Mouse (Mus musculus) MEL (cell line): Measurements from ENCODE around the gene Tceal3. TPM values are rescaled to one million over a fixed set of nuclear protein-coding genes. Genes with fewer than 3 reads are reported as not detected.

ENCODE experiments used
- DNase-seq: peaks from one replicate; pipeline ENCODE4 v3.0.0; 2011; ENCODE audit warnings: low read depth, low spot score
- H3K27ac ChIP-seq: 2 replicates; pipeline ENCODE4 v1.5.1; 2012; ENCODE audit warnings: low read depth, mild to moderate bottlenecking, control low read depth, low read length, moderate library complexity; ENCODE audit not compliant: control insufficient read depth
- H3K27me3 ChIP-seq, 2 experiments: fragments of 150-350 bp in 1 of 2; sonication (generic) in 1 of 2; 2 replicates each; pipeline ENCODE4 v1.6.1; 2012; ENCODE audit warnings: low read length in 2 of 2, mild to moderate bottlenecking in 2 of 2, improper control_type of control experiment in 1 of 2, moderate library complexity in 1 of 2; ENCODE audit not compliant: insufficient read depth in 2 of 2, control insufficient read depth in 1 of 2
- H3K36me3 ChIP-seq, 2 experiments: 2 replicates each; pipeline ENCODE4 v1.6.1; 2012 to 2014; ENCODE audit warnings: low read length in 2 of 2, improper control_type of control experiment in 1 of 2, inconsistent platforms in 1 of 2, mild to moderate bottlenecking in 1 of 2; ENCODE audit not compliant: insufficient read depth in 2 of 2, control insufficient read depth in 1 of 2
- H3K4me1 ChIP-seq, 2 experiments: fragments of 150-350 bp in 1 of 2; sonication (generic) in 1 of 2; 2 replicates each; pipeline ENCODE4 v1.6.1; 2012; ENCODE audit warnings: low read length in 2 of 2, improper control_type of control experiment in 1 of 2, mild to moderate bottlenecking in 1 of 2; ENCODE audit not compliant: insufficient read depth in 2 of 2, control insufficient read depth in 1 of 2
- H3K4me3 ChIP-seq, 2 experiments: fragments of 150-350 bp in 1 of 2; sonication (generic) in 1 of 2; 2 replicates each; pipeline ENCODE4 v1.5.1; 2012; ENCODE audit warnings: low read depth in 2 of 2, low read length in 2 of 2, mild to moderate bottlenecking in 2 of 2, moderate library complexity in 2 of 2, control low read depth in 1 of 2, improper control_type of control experiment in 1 of 2; ENCODE audit not compliant: control insufficient read depth in 1 of 2, insufficient read depth in 1 of 2
- H3K79me2 ChIP-seq: 2 replicates; pipeline ENCODE4 v1.6.1; 2012; ENCODE audit warnings: mild to moderate bottlenecking, low read length, moderate library complexity; ENCODE audit not compliant: control insufficient read depth, poor library complexity, insufficient read depth
- H3K9ac ChIP-seq: 2 replicates; pipeline ENCODE4 v1.6.1; 2012; ENCODE audit warnings: low read depth, mild to moderate bottlenecking, control low read depth, low read length, moderate library complexity; ENCODE audit not compliant: control insufficient read depth, poor library complexity, severe bottlenecking
- H3K9me3 ChIP-seq: fragments of 150-350 bp; sonication (generic); replicated peaks from 2 replicates; pipeline ENCODE4 v1.6.1; 2012; ENCODE audit warnings: mild to moderate bottlenecking, low read length, improper control_type of control experiment, moderate library complexity; ENCODE audit not compliant: insufficient read depth
- CHD1 ChIP-seq: IDR thresholded peaks from 2 replicates; pipeline ENCODE4 v1.6.1; 2012; ENCODE audit warnings: low read depth, mild to moderate bottlenecking, inconsistent platforms, low read length, improper control_type of control experiment
- CHD2 ChIP-seq: IDR thresholded peaks from 2 replicates; pipeline ENCODE4 v1.6.1; 2011; ENCODE audit warnings: low read length, improper control_type of control experiment
- CTCF ChIP-seq, 3 experiments: IDR thresholded peaks in 2 of 3; conservative IDR thresholded peaks in 1 of 3; 2 replicates each; pipeline ENCODE4 v1.5.1; 2011 to 2012; ENCODE audit warnings: low read length in 3 of 3, low read depth in 2 of 3, mild to moderate bottlenecking in 2 of 3, improper control_type of control experiment in 1 of 3, inconsistent platforms in 1 of 3, mixed read lengths in 1 of 3, moderate library complexity in 1 of 3; ENCODE audit not compliant: control insufficient read depth in 1 of 3, insufficient read depth in 1 of 3, poor library complexity in 1 of 3, severe bottlenecking in 1 of 3
- ELF1 ChIP-seq: IDR thresholded peaks from 2 replicates; pipeline ENCODE4 v1.6.1; 2014; ENCODE audit warnings: low read depth, mild to moderate bottlenecking, inconsistent platforms, low read length, improper control_type of control experiment, moderate library complexity
- ETS1 ChIP-seq: IDR thresholded peaks from 2 replicates; pipeline ENCODE4 v1.6.1; 2012; ENCODE audit warnings: low read depth, mild to moderate bottlenecking, inconsistent platforms, low read length, improper control_type of control experiment, moderate library complexity
- MAFK ChIP-seq: IDR thresholded peaks from 2 replicates; pipeline ENCODE4 v1.6.1; 2011; ENCODE audit warnings: low read depth, mild to moderate bottlenecking, low read length, improper control_type of control experiment, borderline replicate concordance
- MYB ChIP-seq: IDR thresholded peaks from 2 replicates; pipeline ENCODE4 v1.6.1; 2011; ENCODE audit warnings: mild to moderate bottlenecking, low read depth, low read length, improper control_type of control experiment
- NELFE ChIP-seq: IDR thresholded peaks from 2 replicates; pipeline ENCODE4 v1.6.1; 2011; ENCODE audit warnings: low read depth, low read length, improper control_type of control experiment
- NRF1 ChIP-seq: IDR thresholded peaks from 2 replicates; pipeline ENCODE4 v1.6.1; 2014; ENCODE audit warnings: low read depth, mild to moderate bottlenecking, inconsistent platforms, low read length, improper control_type of control experiment, moderate library complexity; ENCODE audit not compliant: poor library complexity, insufficient read depth, severe bottlenecking
- POLR2AphosphoS5 ChIP-seq: IDR thresholded peaks from 2 replicates; pipeline ENCODE4 v1.6.1; 2012; ENCODE audit warnings: low read depth, borderline replicate concordance, mild to moderate bottlenecking, inconsistent platforms, low read length, moderate library complexity, mixed read lengths
- RAD21 ChIP-seq: IDR thresholded peaks from 2 replicates; pipeline ENCODE4 v1.6.1; 2011; ENCODE audit warnings: mild to moderate bottlenecking, low read depth, low read length, improper control_type of control experiment
- SMC3 ChIP-seq: IDR thresholded peaks from 2 replicates; pipeline ENCODE4 v1.6.1; 2011; ENCODE audit warnings: low read depth, low read length, improper control_type of control experiment
- TAL1 ChIP-seq: IDR thresholded peaks from 2 replicates; pipeline ENCODE4 v1.6.1; 2012; ENCODE audit warnings: mild to moderate bottlenecking, inconsistent platforms, low read length, moderate library complexity, mixed read lengths
- TBP ChIP-seq: IDR thresholded peaks from 2 replicates; pipeline ENCODE4 v1.8.0; 2011; ENCODE audit warnings: low read depth, low read length, improper control_type of control experiment
- UBTF ChIP-seq: IDR thresholded peaks from 2 replicates; pipeline ENCODE4 v1.6.1; 2012; ENCODE audit warnings: low read depth, mild to moderate bottlenecking, inconsistent platforms, low read length, improper control_type of control experiment, moderate library complexity, borderline replicate concordance; ENCODE audit not compliant: insufficient read depth
- ZC3H11A ChIP-seq: IDR thresholded peaks from 2 replicates; pipeline ENCODE4 v1.6.1; 2012; ENCODE audit warnings: low read depth, mild to moderate bottlenecking, inconsistent platforms, low read length, improper control_type of control experiment
- ZMIZ1 ChIP-seq: IDR thresholded peaks from 2 replicates; pipeline ENCODE4 v1.6.1; 2012; ENCODE audit warnings: low read depth, mild to moderate bottlenecking, inconsistent platforms, low read length, improper control_type of control experiment, moderate library complexity
- polyA plus RNA-seq, 2 experiments: library from polyadenylated mRNA; stranded (reverse) in 1 of 2; unstranded in 1 of 2; fragments of >175 nt in 1 of 2; fragments of >200 nt in 1 of 2; gene quantifications; 2 replicates each; pipeline versions ENCODE4 v1.2.1 to v1.2.4; 2012; ENCODE audit warnings: low replicate concordance in 2 of 2, low read depth in 1 of 2; ENCODE audit not compliant: insufficient read length in 2 of 2, insufficient read depth in 1 of 2, missing spikeins in 1 of 2
- total RNA-seq: library from RNA; depleted of rRNA; stranded (reverse); fragments of 300-350 nt; gene quantifications from 2 replicates; pipeline ENCODE4 v1.2.3, GENCODE M21; 2012

Tceal3 gene
- total and polyA plus RNA-seq, 3 experiments, result not detected

DNA sequence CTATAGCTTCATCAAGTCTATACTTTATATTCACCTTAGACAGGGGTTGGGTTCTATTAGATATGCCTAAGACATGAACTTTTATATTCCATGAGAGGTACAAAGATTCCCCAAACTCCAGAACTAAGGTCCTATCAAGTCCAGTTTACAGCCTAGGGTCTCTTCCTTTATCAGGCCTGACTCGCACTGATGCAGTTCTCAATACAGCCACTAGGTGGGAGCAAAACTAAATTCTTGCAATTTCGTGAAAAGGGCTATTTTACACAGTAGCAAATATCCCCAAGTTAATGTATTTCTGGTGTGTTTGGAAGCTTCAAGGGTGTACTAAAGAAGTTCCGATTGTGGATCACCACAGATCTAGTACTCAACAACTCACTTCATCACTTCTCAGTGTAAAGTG is 8.8 kb downstream of the Tceal3 start:
- Histone ChIP-seq H3K27ac (no peak overlapping the region), H3K4me1 (peaks cover 0 to under 1% of the 10 kb centered on the region in 2 experiments; a peak in 1 of 4 replicates), H3K36me3 (no peaks in the 10 kb centered on the region; a peak in 1 of 4 replicates), H3K9ac (no peak overlapping the region), H3K9me3 (no peaks in the 10 kb centered on the region), H3K4me3 (no peak overlapping the region), H3K79me2 (no peaks in the 10 kb centered on the region), H3K27me3 (no peaks in the 10 kb centered on the region)
- TF ChIP-seq UBTF, result no peak
- TF ChIP-seq TBP, result no peak
- TF ChIP-seq CTCF (IDR thresholded peaks at IDR 0.05 in 2 of 3, conservative IDR thresholded peaks at IDR 0.05 in 1 of 3; ENCODE audit: control insufficient read depth in 1 of 3, insufficient read depth in 1 of 3, low read depth in 2 of 3, low read length in 3 of 3, poor library complexity in 1 of 3, severe bottlenecking in 1 of 3), result peak in 2 of 3 experiments; percentile 54 to 71; a peak in 4 of 6 replicates
- TF ChIP-seq ZMIZ1, result no peak
- peak; percentile 29; the same call in 1 of the 2 replicates for TF ChIP-seq SMC3
- TF ChIP-seq NELFE, result no peak
- TF ChIP-seq ZC3H11A, result no peak; the same call in 1 of the 2 replicates
- TF ChIP-seq TAL1, result no peak
- TF ChIP-seq POLR2AphosphoS5, result no peak
- TF ChIP-seq MYB, result no peak
- no peak for TF ChIP-seq ETS1
- TF ChIP-seq NRF1, result no peak
- TF ChIP-seq RAD21, result peak; percentile 35
- DNase-seq, result peak; percentile 58

- no peaks in the 10 kb centered on the region for H3K36me3 ChIP-seq
- peaks cover 0 to 3% of the 10 kb centered on the region in 2 experiments; a peak in 1 of 4 replicates for H3K4me1 ChIP-seq
- no peaks in the 10 kb centered on the region for H3K9me3 ChIP-seq
- peak overlapping the region; percentile 33 to 43; a peak in 3 of 4 replicates for H3K4me3 ChIP-seq
- H3K27ac ChIP-seq, result no peak overlapping the region
- DNase-seq, result peak; percentile 66
- TF ChIP-seq TBP, result peak; percentile 99
- no peak for TF ChIP-seq MYB
- no peak for TF ChIP-seq CHD2
- peak; percentile 83 for TF ChIP-seq MAFK
- no peak for TF ChIP-seq CHD1
- no peak for TF ChIP-seq ELF1
- no peak for TF ChIP-seq UBTF
- no peaks in the 10 kb centered on the region; a peak in 1 of 4 replicates for H3K27me3 ChIP-seq
- H3K79me2 ChIP-seq, result no peaks in the 10 kb centered on the region
- H3K9ac ChIP-seq, result no peak overlapping the region
Observed at GRCm38 (mm10) chrX:136606951-136607350, 16.3 kb downstream of the Tceal3 start.
